Mouse (Mus musculus) adrenal gland, adult 10 weeks (tissue): ENCODE results near the gene Tceal8. TPM values are rescaled to one million over a fixed set of nuclear protein-coding genes. Genes with fewer than 3 reads are reported as not detected.

Source experiments
- polyA plus RNA-seq: library from polyadenylated mRNA; stranded (reverse); fragments of 350-450 nt; fragmentation: Illumina TruSeq; extraction: RNeasy Lipid Tissue Mini Kit (QIAGEN cat#74804); gene quantifications from one replicate; pipeline ENCODE4 v1.2.3, GENCODE M21; 2014; ENCODE audit warnings: low read depth, low replicate concordance

Gene Tceal8
- polyA plus RNA-seq, result 280 TPM

GRCm38 (mm10) chrX:136172118-136172551 is at the start of gene Tceal8:
Tceal8 (minus strand) TSS chrX:136172342.

GRCm38 (mm10) chrX:136214729-136215677 is 42.9 kb upstream of the Tceal8 start, which contains the start of the genes Tceal7 and Bex1:
Tceal7 (plus strand) TSS chrX:136214779.
Bex1 (minus strand) TSS chrX:136215513.

GRCm38 (mm10) chrX:136203664-136204066 is 31.5 kb upstream of the Tceal8 start, which contains the start of gene Tceal5:
Tceal5 (minus strand) TSS chrX:136203876.

GRCm38 (mm10) chrX:136138827-136139639 is 33.1 kb downstream of the Tceal8 start, which contains the start of gene Bex4:
Bex4 (plus strand) TSS chrX:136138996.

Other genes starting within 250 kb of the Tceal8 start
- gene Arxes2, start 178.5 kb downstream of the Tceal8 start, polyA plus RNA-seq, result 107 TPM
- 8.3 TPM for gene Arxes1, start 139.0 kb downstream of the Tceal8 start, polyA plus RNA-seq
- gene Bex2, start 104.1 kb downstream of the Tceal8 start, polyA plus RNA-seq, result 10.7 TPM
- not detected for gene Nxf3, start 87.1 kb downstream of the Tceal8 start, polyA plus RNA-seq
- gene Bex4, start 33.3 kb downstream of the Tceal8 start, polyA plus RNA-seq, result 10.7 TPM
- 2.4 TPM for gene Tceal5, start 31.5 kb upstream of the Tceal8 start, polyA plus RNA-seq
- 0.64 TPM for gene Tceal7, start 42.4 kb upstream of the Tceal8 start, polyA plus RNA-seq
- 7.6 TPM for gene Bex1, start 43.2 kb upstream of the Tceal8 start, polyA plus RNA-seq
- 1,113 TPM for gene Tceal9, start 72.7 kb upstream of the Tceal8 start, polyA plus RNA-seq
- gene Bex3, start 97.9 kb upstream of the Tceal8 start, polyA plus RNA-seq, result 28.6 TPM